Mouse (Mus musculus): ENCODE results near the gene Cnot6.

The Cnot6 gene

DNA sequence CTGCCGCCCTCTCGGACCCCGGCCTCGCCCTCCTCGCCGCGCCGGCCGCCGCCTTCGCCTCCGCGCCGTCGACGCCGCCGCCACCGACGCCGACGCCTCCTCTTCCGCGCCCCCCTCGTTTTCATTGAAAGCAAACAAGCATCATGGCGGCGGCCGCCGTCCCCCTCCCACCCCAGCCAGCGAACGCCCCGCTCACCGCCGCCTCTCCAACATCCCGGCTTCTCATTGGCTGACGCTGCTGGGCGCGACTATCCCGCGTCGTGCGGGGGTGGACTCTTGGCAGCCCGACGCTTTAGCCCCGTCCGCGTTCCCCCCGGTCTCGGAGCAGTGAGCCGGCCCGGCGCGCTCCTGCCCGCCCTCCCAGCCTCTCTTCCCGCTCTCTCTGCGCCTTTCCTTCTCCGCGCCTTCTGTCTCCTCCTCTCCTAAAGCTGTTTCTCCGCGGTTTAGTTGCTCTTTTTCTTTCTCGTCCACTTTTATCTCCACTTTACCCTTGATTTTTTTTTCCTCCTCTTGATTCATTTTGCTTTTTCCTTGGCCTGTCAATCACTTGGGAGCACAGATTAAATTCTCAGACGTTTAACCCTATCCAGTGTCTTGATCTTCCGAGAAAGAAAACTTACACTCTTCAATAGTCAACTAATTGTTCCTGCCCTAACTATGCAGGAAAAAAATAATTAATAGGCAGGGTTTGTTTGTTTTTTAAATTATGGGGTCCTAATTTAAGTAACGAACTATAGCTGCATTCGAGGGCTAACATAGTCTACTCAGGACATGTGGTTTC, at the start of gene Cnot6:
Cnot6 (minus strand) TSS at position 169 of the 781 bp plus-strand sequence.
- in situ Hi-C loops (cut with MboI, MseI): loop anchor here (25.0 kb wide), 1 partner anchor 900 kb away; the partner anchor contains the start of genes Rack1 and Trim41

DNA sequence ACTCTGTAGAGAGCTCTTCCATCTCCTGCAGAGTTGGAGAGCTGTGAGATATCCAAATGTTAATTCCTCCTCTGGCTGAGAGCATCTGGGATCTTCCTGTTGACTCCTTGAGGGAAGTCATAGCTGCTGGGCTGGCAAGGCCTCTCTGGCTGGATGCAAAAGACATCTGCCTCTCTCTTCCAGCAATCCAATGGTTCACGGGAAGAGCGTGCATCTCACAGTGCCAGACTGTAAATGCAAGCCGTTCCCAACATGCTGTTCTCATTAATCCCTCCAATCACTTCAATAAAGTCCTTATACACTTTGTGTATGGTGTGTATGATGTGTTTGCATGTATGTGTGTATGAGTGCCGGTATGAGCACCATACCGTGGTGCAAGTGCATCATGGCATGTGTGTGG, 48.6 kb upstream of the Cnot6 start:
- in situ Hi-C loops (cut with MboI, MseI): no loop called here

DNA sequence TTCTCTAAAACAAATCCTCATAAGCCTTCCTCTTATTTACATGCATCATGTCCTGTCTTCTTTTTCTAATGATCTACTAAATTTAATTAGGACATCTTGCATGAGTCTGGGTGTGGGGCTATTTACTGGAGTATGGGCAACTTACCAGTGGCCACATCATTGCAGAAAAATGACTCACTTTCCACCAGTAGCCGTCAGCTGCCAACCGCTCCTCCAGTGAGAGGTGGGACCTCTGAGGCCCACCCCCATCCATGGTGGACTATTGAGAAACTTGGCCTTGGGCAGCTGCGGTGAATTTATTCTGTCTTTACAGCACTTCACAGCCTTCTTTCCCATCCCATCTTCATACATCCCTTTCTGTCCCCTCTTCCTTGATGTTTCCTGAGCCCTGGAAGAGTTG, 45.6 kb upstream of the Cnot6 start:
- in situ Hi-C loops (cut with MboI, MseI): no loop called here

DNA sequence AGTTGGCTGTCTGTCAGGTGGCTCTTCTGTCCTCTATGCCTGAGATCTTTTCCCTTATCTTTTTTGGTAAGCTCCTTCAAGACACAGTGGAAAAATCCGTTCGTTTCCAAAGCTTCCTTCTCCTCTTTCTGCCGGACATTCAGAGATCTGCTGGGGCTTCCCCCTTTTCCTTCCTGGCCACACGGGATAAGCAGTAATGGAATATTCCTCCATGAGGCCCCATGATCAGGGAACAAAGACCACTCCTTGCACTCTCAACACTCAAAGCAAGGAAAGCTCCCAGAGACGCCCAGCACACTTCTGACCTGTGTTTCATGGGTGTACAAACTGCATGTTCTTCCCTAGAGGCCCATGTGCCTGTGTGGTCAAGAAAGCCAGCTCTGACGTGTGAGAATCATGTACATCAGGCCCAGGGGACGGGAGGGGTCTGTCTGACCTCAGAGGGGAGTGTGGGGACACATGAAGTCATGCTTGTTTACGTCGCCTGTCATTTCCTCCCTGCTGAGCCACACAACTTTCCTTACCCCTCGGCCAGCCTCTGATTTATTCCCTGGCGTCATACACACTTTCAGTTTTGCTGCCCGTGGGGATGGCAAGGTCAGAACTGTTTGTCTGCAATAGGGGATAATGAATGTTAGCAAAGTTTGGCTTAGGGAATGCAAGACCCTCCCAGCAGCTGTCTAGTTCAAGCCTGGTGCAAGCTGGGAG, 42.6 kb upstream of the Cnot6 start:
- in situ Hi-C loops (cut with MboI, MseI): no loop called here

DNA sequence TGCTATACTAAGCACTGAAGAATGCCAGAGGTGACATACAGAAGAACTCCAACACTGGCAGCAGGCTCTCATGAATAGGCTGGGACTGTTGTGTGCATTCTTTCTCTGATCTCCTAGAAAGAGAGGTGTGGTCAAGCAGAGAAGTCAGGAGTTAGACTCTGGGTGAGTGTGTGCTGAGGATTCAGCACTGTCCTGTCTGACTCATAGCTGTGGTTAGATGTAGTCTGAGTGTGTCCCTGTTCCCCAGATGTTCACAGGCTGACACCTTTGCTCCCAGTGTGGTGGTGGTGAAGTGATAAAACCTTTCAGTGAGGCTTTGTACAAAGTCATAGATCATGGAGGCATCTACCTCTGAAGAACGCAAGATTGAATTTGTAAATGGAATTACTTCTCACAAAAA, 34.2 kb upstream of the Cnot6 start:
- in situ Hi-C loops (cut with MboI, MseI): no loop called here

DNA sequence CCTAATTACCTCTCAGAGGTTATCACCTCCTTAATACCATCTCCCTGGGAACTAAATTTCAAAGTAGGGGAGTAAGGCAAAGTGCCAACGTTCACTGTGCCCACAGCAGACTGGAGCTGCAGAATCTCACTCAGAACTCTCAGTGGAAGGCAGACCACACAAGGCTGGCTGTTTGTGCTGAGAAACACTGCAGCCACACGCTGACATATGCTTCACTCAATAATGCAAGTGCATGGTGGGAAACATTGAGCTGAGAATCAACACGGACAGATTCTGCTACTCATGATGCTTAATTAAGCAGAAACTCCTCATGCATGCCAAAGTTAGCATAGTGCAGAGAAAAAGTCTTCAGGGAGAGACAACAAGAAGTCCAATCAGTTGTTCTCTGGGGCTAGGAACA, 33.3 kb upstream of the Cnot6 start:
- in situ Hi-C loops (cut with MboI, MseI): no loop called here

DNA sequence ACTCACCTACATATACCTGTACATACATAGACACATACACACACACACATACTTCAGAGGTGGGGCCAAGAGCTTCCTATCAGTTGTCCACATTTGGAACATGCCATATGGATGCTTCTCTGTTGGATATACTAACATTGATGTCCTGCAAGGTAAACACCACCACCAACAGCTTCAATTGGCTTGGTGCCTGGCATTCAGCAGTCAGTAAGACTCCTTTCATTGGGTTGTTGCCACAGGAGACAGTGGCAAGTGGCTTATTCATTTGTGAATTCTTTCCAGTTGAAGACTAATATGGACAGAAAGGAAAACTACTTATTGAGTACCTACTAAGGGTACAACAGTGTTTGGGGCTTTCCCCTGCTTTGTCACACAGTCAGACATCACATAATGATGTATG, 32.5 kb upstream of the Cnot6 start:
- in situ Hi-C loops (cut with MboI, MseI): no loop called here

DNA sequence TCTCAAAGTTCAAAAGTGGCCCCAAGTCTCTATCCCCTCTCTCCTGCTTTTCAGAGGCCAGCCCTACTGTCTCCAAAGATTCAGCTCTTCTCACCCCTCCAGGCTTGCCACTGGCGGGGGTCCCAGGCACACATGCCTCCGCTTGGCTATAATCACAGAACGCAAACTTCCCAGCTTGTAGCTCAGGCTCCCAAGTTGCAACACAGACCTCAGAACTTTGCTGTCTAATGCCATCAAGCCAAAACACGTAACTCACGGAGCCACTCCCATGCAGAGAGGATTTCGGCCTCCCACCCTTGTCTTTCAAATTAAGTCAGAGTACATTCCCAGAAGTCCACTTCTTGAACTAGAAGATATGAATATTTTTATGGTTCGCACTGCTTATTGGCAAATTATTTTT, 31.1 kb upstream of the Cnot6 start:
- in situ Hi-C loops (cut with MboI, MseI): no loop called here

DNA sequence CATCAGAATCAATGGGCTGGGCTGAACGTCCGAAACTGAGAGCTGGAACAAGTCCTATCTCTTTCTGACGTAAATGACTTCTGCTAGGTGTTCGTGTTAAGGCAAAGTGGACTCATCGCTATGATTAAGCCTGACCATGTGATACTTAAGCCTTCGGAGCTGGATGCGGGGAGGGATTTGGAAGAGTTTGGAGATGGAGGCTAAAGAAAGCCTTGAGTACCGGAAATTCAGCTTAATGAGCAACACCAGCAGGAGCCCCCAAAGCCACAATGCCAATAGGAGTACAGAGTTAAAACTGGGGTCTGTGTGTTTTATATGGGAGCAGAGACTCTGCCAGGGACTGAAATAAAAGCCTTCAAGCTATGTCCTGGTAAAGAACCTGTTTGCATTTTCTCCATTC, 29.7 kb upstream of the Cnot6 start:
- in situ Hi-C loops (cut with MboI, MseI): no loop called here

DNA sequence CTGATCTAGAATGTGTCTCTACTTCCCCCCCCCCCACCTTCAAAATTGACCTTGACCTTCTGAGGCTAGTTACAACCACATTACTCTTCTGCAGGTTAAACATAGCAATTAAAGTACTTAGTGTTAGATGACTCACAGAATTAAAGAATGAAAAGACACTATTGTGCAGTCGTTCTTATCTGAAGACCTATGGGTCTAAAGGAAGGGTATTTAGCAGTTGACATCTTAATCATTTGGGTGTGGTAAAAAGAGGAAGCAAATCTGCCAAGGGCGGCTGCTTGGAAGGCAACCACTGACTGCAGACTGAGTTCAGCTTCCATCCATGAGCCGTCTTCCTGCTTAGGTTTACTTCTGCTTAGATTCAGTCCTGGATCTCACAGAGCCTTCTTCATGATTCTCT, 27.3 kb upstream of the Cnot6 start:
- in situ Hi-C loops (cut with MboI, MseI): loop anchor here (5.0 to 10.0 kb wide), 2 partner anchors 105 to 133 kb away; partner anchors contain the start of gene Mapk9

DNA sequence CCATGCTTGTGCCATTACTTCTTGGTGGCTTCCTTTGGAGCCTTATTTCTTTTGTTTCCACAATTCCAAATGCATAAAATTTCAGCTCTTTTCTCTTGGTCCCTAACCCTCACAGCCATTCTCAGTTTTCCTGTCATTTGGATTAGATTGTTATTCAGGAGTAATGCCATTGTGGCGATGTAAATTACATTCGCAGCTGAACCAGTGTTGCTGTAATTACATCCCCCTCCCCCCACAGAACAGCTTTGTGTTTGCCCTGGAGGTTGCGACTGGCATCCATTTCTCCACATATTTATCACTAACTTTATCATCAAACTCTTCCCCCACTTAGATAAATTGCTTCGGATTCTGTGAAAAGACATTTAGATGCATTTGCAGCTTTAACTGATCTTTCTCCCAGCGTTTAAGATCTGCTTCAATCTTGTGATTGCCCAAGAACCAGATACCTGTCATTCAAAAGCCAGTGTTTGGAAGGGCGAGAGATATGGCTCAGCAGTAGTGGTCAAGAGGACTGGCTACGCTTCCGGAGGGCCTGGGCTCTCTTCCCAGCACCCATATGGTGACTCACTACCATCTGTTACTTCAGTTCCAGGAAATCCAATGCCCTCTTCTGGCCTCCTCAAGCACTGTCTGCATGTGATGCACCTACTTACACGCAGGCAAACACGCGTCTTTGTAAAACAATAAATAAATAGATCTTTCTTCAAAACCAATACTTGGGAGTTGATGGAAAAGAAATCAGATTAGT, 26.3 kb upstream of the Cnot6 start:
- in situ Hi-C loops (cut with MboI, MseI): loop anchor here (5.0 to 10.0 kb wide), 2 partner anchors 106 to 133 kb away; partner anchors contain the start of gene Mapk9

DNA sequence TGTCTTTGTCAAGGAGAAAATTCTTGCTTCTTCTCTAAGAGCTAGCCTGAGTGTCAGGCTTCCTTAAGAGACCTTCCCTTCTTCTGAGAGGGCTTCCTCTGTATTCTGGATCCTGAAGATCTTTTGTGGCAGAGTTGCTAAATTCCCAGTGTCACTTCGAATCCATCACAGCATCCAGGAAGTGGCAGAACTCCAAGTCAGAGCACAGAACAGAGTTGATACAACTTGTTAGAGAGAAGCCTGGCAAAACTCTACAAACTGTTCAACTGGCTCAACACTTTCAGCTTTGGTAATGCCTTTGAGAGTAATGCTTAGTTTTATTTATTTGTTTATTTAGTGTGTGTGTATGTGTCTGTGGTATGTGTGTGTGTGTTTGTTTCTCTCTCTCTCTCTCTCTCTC, 25.1 kb upstream of the Cnot6 start:
- in situ Hi-C loops (cut with MboI, MseI): loop anchor here (5.0 to 10.0 kb wide), 2 partner anchors 107 to 135 kb away; partner anchors contain the start of gene Mapk9

DNA sequence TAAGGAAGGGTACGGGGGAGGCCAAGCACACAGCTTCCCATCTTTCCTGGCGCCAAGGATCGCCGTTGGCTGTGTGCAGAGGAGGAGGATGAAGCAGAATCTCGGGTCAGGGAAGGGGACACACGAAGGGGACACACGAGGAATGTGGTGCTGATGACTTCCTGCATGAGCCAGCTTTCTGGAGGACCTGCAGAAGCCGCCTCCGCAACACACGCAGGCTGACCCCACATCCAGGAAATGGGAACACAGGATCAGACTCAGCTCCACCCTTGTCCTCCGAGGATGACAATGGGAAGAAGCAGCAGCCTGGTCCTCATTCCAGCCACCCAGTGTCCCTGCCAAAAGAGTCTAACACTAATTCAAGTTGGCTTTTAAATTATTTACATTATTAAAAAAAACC, 22.2 kb upstream of the Cnot6 start:
- in situ Hi-C loops (cut with MboI, MseI): loop anchor here (5.0 to 10.0 kb wide), 2 partner anchors 110 to 138 kb away; partner anchors contain the start of gene Mapk9

DNA sequence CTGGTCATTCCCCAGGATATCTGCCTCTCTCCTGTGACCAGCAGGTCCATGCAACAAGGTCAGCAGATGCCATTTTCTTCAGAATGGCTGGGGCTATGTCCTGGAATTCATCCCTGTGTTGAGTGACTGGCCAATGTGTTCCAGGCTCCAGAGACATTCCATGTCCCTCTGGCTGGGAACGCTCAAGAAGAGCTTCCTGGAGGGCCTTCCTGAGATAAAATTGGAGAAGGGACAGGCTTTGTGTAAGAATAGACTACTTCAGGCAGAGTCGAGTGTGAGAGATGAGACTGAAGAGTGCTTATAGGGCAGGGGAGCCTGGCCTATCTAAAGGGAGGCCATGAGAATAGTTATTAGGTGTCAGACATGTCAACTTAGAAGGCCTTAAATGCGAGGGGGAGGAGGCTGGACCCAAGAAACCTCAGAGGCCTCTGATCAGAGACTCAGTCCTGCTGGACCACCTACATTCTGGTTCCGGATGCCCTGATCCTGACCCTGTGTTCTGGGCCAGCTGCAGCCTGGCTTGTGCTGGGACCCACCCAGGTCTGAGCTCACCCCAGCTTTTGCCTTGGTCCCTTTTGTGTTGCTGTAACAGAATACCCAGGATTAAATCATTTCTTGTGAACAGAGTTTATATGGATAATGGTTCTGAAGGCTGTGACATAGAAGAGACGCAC, 17.9 kb upstream of the Cnot6 start:
- in situ Hi-C loops (cut with MboI, MseI): loop anchor here (10.0 kb wide), 1 partner anchor 114 kb away; the partner anchor contains the start of gene Mapk9

DNA sequence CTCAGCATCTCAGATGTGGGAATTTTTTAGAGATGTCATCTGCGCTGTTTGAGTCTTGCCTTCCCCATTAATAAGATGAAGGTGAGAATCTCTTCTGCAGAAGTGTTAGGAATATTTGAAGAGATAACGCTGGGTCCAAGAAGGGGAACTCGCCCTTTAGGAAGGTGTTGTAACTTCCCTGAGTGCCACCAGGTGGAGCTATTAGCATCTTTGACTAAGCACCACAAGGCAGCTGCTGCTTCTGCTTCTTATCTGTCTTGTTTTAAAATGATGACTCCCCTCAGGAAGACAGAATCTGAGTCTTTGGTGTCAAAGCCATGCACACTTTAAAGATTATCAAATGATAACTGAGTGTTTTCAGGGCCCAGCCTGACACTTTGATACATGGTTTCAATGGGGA, 15.4 kb upstream of the Cnot6 start:
- in situ Hi-C loops (cut with MboI, MseI): no loop called here

DNA sequence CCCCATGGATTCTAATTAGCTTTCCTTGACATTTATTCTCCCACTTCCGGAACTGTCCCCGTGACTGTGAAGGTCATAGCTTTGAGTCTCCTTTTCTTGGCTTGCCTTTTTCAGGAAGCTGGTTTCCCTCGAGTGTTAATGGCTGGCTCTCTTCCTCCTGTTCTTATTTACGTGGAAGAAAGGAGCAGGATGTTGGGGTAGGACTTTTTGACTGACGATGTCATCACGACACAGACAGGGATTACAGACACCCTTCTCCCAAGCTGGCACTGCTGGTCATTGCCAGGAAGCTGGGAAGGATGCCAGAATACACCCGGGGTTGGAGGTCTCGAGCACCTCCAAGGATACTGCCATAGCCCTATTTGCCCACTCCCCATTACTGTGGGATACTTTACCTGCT, 14.3 kb upstream of the Cnot6 start:
- in situ Hi-C loops (cut with MboI, MseI): no loop called here

DNA sequence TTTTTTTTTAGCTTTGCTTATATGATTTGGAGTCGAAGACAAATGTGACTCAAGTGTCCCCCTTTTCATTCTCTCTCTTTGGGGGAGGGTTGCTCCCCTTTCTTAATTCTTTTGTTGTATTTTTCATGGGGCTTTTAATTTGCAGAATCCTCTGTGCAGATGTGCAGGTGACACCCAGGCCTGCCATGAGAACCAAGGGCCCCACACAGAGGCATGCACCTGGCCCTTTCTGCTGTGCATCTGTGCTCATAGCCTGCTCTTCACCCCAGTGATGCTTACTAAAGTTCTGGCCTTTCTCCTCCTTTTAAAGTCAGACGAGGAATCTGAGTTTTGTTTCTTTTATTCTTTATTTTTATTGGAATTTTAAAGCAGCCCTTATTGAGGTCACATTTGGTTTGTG, 12.2 kb upstream of the Cnot6 start:
- in situ Hi-C loops (cut with MboI, MseI): loop anchor here (25.0 kb wide), 1 partner anchor 912 kb away; the partner anchor contains the start of genes Rack1 and Trim41

DNA sequence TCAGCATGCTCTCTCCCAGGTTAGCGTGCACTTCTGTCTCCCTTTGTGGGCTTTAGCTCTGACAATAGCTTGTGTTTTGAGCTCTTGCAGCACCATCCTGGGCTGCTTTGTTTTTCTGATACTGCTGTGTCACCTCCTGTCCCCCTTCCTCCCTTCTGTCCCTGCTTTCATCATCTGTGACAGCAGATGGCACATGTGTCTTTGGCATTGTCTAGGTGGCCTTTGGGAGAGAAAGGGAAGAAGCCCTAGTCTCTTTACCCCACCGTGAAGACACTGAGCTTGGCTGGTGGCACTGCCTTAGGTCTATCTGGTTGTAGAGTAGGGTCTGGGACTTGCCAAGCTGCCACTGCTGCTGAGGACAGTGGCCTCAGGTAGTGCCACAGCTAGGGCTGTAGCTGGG, 10.8 kb upstream of the Cnot6 start:
- in situ Hi-C loops (cut with MboI, MseI): loop anchor here (25.0 kb wide), 1 partner anchor 911 kb away; the partner anchor contains the start of genes Rack1 and Trim41

DNA sequence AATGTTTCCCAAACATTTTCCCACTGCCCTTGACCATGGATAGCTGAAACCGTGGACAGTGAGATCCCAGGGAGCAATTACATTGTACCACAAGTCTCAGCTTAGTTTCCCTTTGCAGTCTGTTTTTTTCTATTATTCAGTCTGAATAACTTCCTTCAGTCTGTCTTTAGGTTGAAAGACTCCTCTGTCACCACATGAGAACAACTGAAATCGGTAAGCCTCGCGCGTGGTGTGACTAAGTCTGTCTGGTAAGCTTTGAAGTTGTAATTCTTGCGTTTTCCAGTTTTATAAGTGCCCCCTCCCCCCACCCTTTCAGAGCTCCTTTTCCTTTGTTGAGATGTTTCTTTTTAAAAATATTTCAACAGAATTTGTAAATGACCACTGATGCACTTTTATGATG, 10.2 kb upstream of the Cnot6 start:
- in situ Hi-C loops (cut with MboI, MseI): loop anchor here (25.0 kb wide), 1 partner anchor 910 kb away; the partner anchor contains the start of genes Rack1 and Trim41

DNA sequence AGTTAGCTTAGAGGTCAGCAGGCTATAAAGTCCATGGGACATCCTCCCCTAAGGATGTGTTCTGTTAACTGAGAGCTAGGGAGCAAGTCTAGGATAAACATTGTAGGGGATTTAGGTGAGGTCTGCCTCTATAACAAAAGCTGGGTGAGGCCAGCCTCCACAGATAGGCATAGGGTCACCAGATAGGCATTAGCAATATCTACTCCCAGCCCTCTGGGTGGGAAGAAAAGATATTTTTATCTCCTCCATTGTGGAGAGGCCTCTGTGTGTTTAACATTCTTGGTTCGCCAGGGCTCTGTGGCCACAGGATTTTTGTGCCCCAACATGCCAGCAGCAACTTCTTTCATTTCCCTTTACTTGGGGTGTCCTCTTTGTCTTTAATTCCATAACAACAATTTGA, 8.8 kb upstream of the Cnot6 start:
- in situ Hi-C loops (cut with MboI, MseI): loop anchor here (25.0 kb wide), 1 partner anchor 909 kb away; the partner anchor contains the start of genes Rack1 and Trim41

Measured in T-helper 2 cell (primary cell).